Mouse (Mus musculus): Measurements from ENCODE around the gene Add2.
"Not testable (repeated sequence)": the region's sequence is repeated elsewhere in the genome, so short reads cannot be mapped to it uniquely, and the experiment has no call there.

Add2 gene

DNA sequence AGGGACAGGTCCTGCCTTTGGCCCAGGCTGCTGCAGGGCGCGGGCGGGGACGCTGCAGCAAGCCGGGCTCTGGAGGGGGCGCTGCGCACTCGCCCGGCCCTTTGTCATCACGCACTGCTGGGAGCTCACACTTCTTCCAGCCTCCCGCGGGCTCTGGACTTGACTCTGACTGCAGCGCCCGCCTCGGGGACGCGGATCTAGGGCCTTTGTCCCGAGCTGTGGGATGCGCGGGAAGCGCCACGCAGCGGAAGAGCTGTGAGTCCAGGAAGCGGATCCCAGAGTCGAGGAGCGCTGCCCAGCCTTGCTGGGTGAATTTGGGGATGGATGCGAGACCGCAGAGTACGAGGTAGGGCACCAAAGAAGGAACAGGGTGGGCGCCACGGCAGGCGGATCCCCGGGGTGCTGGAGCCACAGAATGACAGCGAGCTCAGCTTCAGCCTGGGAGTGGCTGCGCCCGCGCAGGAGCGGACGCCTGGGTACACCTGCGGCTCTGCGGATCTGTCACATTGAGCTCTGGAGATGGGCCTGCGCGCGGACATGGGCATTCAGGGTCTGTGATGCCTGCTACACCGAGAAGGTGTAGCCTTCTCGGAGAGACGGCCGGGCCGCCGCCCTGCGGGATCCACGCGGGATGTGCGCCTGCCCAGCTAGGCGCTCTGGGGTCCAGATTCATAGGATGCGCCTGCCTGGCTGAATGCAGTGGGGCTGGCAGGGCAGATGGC, at the start of gene Add2:
Gene Add2 (plus strand): TSS at position 81 of the 722 bp plus-strand sequence.
- DNase-seq (ENCODE audit: low read depth): no peak

DNA sequence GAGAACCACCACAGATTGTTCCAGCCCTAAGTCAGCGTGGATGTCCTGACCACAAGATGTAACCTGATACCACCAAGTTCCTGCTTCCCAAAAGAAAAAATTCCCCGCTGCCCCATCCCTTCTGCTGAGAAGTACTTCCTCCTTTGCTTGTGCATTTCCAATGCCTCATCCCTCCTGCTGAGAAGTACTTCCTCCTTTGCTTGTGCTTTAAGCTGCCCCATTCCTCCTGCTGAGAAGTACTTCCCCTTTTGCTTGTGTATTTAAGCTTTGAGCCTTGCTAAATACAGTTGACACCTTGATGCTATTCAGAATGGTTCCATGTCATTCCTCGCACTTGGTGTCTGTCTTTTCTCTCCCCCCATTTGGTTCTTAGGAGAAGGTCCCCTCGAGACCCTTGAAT, 49.7 kb upstream of the Add2 start:
- not testable (repeated sequence) for DNase-seq (ENCODE audit: low read depth)

DNA sequence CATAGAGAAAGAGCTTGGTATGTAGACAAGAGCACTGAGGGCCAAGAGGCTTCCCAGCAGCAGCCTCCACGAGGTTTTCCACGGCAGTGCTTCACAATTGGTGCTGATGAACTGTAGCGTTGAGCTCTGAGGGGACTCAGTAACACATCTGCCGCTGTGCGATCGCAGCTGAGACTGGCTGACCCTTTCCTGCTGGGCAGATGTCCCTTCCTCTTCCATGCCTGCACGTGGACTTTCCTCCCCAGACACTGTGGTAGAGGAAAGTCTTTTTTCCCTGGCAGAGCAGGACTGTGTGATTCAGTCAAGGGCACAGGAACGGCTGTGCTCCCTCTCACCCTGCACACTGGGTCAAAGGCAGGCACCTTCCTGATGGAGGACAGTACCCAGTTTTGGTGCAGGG, 44.1 kb upstream of the Add2 start:
- no peak for DNase-seq (ENCODE audit: low read depth)

DNA sequence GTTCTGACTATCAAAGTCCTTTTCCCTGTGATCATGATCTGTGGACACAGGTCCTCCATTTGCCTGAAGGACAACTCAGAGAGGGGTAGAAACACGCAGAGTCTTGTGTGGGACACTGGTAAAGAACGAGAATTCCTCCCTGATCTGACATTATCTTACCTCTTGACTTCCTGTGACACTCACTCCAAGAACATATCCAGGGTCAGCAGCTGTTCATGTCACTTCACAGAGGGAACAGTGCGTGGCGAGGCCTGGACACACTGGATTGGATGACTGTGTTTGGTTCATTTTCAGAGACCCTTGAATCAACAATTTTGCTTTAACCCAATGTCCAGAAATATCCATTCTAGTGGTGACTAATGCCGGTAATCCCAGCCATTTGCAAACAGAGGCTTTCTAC, 38.9 kb upstream of the Add2 start:
- DNase-seq (ENCODE audit: low read depth): not testable (repeated sequence)

DNA sequence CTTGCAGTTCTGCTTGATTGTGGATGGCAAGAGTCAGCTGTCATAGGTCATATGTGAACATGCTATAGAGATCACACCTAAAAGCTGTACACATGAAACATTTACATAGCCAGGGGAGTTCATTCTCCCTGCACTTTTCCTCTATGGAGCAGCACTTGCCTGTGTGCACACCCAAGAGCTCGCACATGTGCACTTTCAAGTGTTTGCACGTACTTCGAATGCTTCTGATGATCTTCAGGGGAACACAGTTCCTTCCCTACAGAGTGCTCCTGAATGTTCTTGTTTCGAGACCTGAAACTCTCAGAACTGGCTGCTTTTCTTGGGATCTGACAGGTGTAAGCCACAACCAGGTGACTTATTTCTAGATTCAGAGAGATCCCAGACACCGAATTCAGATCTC, 37.7 kb upstream of the Add2 start:
- not testable (repeated sequence) for DNase-seq (ENCODE audit: low read depth)

DNA sequence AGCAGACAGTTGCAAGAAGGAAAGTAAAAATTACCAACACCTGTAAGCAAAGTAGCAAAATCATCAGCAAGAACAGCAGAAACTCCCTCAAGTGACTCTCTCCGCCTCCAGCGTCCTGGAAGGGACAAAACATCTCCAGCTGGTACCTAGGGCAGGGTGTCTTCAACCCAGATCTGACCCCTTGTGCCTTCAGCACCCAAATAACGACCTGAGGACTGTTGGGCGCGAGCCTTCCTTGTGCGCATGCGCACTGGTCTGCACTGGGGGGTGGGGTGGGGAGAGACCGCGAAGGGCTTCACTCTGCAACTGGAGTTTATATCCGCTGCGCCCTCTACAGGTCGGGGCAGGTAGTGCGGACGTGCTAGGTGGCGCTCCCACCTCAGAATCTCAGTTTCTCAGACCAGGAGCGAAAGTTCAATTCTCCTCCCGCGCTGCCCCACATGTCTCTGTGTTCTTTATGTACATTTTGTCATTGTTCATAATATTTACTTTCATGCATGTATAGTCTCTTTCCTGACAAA, 25.0 kb upstream of the Add2 start:
- peak; percentile 27 for DNase-seq (ENCODE audit: low read depth)

DNA sequence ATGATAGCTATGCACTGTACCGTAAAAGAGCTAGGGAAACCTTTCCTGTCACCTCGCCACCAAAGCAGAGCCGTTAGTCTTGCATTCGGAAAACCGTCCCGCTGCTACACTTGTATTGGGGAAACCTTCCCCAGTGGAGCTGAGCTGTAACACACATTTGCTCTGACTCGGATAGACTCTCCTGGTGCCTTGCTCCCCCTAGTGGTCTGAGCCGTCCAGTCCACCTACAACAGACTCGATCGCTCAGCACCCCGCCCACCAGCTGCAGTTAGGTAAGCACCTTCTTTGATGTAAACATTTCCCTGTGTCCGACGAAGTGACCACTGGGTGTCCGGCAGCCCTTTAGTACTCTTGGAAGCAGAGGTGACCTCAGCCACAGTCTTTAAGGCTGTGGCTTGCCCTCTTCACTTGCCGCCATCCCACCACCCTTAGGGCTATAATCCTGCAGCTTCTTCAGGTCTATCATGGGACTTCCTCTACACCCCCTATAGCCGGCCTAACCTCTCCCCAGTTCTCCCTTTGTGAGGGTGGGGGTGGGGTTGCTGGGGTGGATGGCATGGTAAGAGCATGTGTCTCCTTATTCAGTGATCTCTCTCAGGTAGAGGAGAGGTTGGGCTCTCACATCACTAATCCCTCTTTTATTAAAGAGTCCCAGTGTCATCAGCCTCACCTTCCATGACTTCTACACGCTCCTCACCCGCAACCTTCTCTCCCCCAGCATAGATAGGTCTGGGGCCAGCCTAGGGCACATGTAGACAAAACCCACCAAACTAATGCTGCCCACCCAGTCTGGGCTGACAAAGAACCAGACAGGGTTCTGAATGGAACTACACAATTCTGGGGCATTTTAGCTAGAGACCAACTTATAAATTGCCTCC, 24.0 kb upstream of the Add2 start:
- DNase-seq (ENCODE audit: low read depth): peak; percentile 94

DNA sequence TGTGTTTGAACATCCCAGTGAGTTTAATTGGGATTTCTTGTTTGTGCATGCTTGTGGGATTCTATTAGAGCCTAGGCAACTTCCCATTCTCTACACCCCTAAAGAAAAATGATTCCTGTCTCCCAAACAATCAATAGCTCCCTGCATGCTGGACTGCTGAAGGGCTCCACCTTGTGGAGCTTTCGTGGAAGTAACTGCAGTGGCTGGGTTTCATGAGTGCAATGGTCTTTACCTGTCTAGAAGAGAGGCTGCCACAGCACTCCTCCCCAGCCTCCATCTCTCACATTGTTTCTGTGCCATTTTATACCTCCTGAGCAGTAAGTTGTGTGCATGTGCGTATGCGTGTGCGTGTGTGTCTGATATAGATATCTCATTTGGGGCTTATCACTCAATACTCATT, 18.5 kb upstream of the Add2 start:
- DNase-seq (ENCODE audit: low read depth): peak; percentile 86

DNA sequence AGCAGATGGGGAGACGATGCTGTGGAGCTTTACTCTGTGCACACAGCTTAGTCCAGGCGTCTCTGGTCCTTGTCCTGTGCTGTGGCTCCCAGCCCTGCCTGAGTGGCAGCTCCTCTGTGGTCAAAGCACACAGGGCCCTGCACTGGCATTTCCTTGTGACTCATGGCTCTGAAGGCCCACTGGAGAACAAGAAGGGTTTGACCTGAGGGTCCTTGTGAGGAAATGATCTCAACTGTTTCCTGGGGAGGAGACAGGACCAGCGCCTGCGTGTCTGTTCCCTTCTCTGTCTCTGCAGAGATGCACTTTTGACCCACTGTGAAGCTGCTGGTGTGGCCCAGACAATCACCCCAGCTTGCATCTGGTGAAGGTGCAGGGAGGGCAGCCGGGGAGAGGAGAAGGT, 13.7 kb upstream of the Add2 start:
- DNase-seq (ENCODE audit: low read depth): not testable (repeated sequence)

DNA sequence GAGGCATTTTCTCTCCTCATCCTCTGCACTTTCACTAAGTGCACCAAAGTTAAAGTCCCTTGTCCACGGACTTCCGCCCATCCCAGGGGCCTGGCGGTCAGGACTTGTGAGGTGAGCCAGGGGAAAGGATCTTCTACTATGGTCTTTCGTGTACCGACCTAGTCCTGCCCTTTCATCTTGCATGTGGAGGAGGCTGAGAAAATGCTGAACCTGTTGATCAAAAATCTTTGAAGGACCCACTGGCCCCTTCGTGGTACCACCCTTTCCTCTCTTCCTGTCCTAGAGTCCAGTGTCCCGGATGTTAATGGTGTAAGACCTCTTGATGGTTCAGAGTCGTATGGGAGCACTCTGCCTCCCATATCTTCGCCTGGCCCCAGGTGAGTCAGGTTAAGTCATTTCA, 12.6 kb upstream of the Add2 start, which contains the start of gene Figla:
Gene Figla (plus strand): TSS at position 301 of the 400 bp plus-strand sequence.
- DNase-seq (ENCODE audit: low read depth): no peak

DNA sequence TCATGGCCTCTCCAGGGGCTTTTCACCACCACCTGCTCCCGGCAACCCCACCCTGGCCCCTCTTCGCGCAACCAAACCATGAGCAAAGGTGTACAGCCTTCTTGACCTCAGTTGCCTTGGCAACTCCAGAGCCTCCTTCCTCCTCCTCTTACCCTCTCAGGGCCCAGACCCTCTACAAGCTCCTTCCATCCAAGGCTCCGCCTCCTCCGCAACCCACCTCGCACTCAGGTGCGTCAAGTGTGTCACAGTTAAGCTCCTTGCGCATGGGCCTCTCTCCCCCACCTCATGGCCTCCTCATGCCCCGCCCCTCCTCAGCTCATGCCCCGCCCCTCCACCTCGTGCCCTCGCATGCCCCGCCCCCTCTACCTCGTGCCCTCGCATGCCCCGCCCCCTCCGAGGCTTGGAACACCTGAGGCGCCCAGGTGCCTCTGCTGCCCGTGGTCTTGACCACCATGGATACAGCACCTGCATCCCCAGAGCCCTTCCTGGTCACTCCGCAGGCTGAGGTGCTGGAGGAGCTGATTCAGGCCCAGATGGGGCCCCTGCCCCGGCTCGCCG, 11.6 kb upstream of the Add2 start:
- no peak for DNase-seq (ENCODE audit: low read depth)

DNA sequence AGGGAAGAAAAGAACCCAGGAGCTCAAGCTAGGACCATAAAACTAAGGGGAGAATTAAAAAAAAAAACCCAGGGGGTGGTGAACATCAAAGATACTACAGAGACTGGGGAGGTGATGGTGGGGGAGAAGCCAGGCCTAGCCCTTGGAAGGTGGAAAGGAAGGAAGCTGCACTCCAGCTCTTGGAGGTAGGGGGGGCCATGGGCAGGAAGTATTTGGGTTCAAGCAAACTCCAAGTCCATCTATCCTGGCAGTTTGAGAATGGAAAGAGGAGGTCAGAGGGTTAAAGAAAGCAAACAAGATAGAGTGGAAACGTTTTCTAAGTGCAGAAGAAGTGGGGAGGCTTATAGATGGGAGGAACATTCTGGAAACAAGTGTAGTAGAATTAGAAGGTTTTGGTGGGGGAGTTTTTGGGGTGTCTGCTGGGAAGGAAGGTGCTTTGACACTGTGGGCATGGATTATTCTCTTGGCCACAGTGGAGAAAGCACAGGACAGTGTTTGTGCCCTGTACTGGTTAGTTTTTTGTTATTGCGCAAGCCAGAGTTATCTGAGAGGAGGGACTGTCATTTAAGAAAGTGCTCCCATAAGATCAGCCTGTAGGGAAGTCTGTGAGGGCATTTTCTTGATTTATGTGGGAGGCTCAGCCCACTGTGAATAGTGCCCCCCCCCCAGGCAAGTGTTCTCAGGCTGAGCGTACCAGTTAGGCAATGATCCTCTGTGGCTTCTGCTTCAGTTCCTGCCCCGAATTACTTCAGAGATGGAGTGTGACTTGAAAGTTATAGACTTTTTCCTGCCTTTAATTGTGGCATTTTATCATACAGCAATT, 8.9 kb upstream of the Add2 start:
- no peak for DNase-seq (ENCODE audit: low read depth)

DNA sequence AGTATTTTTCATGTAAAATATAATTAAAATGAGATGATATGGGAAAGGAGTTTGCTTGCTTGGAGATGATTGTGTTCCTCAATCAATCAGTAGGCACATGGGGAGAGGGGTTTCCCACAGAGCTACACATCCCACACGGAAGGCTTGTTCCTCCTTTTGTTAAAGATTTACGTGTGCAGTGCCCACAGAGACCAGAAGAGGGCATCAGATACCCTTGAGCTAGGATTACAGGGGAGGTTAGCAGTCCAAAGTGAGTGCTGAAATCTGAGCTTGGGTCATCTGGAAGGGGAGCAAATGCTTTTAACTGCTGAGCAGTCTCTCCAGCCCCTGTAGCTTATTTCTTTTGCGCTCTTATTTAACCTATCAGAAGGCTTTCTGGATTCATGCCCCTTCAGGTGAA, 7.5 kb upstream of the Add2 start:
- DNase-seq (ENCODE audit: low read depth): peak; percentile 44

DNA sequence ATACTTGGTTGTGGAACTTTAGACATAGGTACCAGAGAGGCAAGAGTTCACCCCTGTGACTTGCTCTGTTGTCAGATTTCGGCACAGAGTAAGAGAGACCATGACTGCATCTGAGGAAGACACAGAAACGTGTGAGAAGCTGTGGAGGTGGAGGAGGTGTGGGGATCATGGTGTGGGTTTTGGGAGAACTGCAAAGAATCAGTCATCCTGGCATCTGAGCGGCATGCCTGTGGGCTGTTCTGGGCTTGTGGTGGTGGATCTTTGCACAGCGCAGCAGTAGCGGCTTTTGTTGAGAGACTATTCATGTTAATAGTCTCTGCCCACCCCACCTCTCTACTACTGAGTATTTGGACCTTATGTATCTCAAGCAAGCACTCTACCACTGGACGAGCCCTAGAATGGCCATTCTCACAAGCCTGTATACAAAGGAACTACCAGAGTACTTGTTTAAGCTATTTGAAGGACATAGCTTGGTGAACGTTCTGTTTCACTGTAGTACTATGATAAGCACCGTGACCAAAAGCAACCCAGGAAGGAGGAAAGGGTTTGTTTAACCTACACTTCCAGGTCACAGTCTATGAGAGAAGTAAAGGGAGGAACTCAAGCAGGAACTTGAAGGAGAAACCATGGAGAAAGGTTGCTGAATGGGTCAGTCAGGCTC, 1.7 kb upstream of the Add2 start:
- DNase-seq (ENCODE audit: low read depth): no peak

DNA sequence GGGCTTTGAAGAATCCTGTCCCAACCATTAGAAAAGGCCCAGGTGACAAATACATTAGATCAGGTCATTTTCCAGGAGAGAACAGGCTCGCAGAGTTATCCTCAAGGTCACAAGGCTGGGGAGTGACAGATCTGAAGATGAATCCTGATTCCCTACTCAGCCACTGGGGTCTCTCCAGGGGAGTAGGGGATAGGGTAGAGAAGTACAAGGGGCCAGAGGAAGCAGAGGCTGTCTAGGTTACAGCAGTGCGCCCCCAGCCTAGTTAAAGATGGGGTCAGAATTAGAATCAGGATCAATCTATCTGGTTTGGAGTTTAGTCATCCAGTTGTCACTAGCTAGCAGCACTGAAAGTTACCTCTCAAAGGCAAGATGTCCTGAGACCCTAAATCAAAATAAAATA, 331 bp upstream of the Add2 start:
- DNase-seq (ENCODE audit: low read depth): no peak

DNA sequence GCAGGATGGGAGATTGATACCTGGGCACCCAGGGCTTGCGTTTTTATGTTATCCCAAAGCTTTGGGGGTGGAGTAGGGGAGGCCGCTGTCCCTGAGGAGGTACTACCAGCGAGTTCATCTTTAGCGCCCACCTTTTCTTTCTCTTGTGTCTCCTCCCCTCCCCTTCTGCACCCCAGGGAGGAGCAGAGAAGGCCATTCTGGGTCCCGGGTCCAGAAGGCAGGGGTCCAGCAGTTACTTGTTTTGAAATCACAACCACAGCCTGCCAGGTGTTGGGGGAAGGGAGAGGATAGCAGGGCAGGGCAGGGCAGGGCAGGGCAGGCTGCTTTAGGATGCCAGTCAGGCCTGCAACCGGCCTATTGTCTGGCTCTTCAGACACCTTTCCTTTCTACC, 837 bp downstream of the Add2 start:
- no peak for DNase-seq (ENCODE audit: low read depth)

DNA sequence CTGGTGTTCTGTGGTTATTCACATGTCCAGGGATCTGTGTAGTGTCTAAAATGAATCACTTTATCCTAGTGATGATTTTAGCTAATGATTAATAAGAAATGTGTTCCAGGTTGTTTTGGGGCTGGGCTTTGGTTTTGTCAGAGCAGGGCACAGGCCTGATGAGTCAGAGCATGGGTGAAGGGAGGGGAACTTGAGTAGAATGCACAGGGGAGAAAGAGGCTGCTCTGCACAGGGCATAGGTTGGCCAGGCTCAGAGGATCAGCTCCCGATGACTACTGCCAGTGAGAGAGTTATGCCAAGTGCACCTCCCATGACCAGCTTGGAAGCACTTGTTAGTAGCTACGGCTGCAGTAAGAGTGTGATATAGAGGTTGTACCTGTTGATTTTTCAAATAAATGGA, 3.0 kb downstream of the Add2 start:
- peak; percentile 32 for DNase-seq (ENCODE audit: low read depth)

DNA sequence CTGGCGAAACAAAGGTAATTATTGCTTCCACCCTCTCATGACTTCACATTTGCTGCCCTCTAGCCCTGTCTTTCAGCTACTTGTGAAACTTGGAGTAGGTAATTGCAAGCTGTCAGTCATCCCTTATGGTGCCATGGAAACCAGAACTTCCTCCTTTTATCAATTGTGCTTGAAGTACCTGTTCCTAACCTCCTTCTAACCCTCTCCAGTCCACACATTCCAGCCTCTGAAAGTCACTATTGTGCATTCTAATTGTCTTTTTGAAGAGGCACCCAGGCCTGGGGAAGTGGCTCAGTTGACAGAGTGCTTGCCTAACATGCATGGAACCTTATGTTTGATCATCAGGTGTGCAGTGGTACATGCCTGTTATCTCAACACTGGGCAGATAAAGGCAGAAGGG, 5.2 kb downstream of the Add2 start:
- DNase-seq (ENCODE audit: low read depth): no peak

DNA sequence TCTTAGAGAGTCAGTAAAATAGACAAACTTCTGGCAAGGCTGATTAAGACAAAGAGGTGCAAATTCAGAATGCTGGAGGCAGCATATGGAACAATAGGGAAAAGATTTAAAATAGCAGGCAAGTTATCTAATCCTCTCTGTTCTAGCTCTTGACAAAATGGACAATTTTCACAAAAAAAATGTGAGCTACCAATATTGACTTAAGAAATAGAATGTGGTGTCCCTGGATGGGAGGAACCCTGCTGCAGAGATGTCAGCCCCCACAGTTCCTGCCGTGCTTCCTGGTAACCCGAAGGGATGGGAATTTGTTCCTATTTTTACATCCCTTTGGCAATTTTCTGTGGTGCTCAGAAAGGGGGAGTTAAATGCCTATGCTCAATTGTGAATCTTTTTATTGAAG, 10.4 kb downstream of the Add2 start:
- no peak for DNase-seq (ENCODE audit: low read depth)

DNA sequence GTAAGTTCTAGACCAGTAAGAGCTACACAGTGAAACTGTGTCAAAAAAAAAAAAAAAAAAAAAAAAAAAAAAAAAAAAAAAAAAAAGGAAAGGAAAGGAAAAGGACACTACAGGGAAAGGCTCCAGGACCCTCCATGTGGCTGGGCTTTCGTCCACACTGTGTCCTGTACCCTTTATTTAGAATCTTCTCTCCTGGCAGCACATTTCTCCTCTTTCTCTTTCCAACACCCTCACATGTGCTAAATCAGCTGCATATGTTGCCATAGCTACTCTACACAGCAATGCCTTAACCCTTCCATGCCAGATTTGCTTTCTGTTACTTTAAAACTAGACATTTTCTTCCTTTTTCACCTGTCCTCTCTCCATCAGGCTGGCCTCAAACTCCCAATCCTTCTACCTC, 11.7 kb downstream of the Add2 start:
- DNase-seq (ENCODE audit: low read depth): no peak

DNA sequence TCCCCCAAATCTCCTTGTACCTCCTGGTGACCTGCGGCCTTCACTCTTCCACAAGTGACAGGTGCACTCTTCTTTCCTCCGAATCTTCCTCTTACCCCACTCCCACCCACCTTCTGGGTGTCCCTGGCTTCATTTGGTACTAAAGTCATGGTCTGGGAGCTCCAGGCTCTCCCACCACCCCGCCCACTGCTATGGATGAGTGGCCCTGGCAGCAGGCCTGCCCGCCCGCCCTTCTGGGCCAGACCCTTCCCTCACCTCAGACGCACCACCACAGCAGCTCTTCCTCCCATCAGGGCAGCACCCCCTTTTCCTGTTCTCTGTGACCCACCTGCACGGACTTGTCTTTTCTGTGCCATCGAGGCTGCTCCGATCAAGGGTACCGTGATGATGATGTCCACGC, 19.0 kb downstream of the Add2 start:
- no peak for DNase-seq (ENCODE audit: low read depth)

Measured in NIH3T3 (cell line).